Mouse (Mus musculus) stomach, embryonic 15.5 days (tissue): Measurements from ENCODE around the gene Usp46. TPM values are rescaled to one million over a fixed set of nuclear protein-coding genes. Genes with fewer than 3 reads are reported as not detected.

ENCODE experiments used
- ATAC-seq: fragments of 200-750 bp; cut with Nextera tagmentation; 2 replicates; pipeline ENCODE4 v1.8.0; 2017; ENCODE audit warnings: low read depth, moderate number of reproducible peaks, moderate TSS enrichment; ENCODE audit not compliant: insufficient read depth, low FRiP score
- H3K27ac ChIP-seq: fragments of 300-500 bp; sonication (generic); 2 replicates; pipeline ENCODE4 v1.5.1; 2015; ENCODE audit warnings: mild to moderate bottlenecking, inconsistent platforms
- H3K27me3 ChIP-seq: fragments of 300-500 bp; sonication (generic); replicated peaks from 2 replicates; pipeline ENCODE4 v1.6.1; 2015; ENCODE audit warnings: inconsistent platforms
- H3K36me3 ChIP-seq: fragments of 300-500 bp; sonication (generic); 2 replicates; pipeline ENCODE4 v1.6.1; 2015; ENCODE audit warnings: inconsistent platforms
- H3K4me1 ChIP-seq: fragments of 300-500 bp; sonication (generic); 2 replicates; pipeline ENCODE4 v1.6.1; 2015; ENCODE audit warnings: inconsistent platforms
- H3K4me2 ChIP-seq: fragments of 300-500 bp; sonication (generic); 2 replicates; pipeline ENCODE4 v1.6.1; 2015; ENCODE audit warnings: mild to moderate bottlenecking, inconsistent platforms
- H3K4me3 ChIP-seq: fragments of 300-500 bp; sonication (generic); replicated peaks from 2 replicates; pipeline ENCODE4 v1.5.1; 2015; ENCODE audit warnings: inconsistent platforms
- H3K9ac ChIP-seq: fragments of 300-500 bp; sonication (generic); 2 replicates; pipeline ENCODE4 v1.6.1; 2015; ENCODE audit warnings: inconsistent platforms
- H3K9me3 ChIP-seq: fragments of 300-500 bp; sonication (generic); 2 replicates; pipeline ENCODE4 v1.6.1; 2016; ENCODE audit warnings: inconsistent platforms
- WGBS: fragments of 180-500 bp; shearing (Covaris S2); methylation state at CpG from one replicate; pipeline ENCODE4 v1.1.7; 2015; 5-methylcytosine and 5-hydroxymethylcytosine counted together
- polyA plus RNA-seq: library from polyadenylated mRNA; unstranded; fragments of >200 nt; fragmentation: Nextera tagmentation; extraction: Ambion mirVana; gene quantifications from 2 replicates; pipeline ENCODE4 v1.2.1, GENCODE M21; 2015

Gene Usp46
- polyA plus RNA-seq, result 27.4 and 27.7 TPM in 2 replicates

DNA sequence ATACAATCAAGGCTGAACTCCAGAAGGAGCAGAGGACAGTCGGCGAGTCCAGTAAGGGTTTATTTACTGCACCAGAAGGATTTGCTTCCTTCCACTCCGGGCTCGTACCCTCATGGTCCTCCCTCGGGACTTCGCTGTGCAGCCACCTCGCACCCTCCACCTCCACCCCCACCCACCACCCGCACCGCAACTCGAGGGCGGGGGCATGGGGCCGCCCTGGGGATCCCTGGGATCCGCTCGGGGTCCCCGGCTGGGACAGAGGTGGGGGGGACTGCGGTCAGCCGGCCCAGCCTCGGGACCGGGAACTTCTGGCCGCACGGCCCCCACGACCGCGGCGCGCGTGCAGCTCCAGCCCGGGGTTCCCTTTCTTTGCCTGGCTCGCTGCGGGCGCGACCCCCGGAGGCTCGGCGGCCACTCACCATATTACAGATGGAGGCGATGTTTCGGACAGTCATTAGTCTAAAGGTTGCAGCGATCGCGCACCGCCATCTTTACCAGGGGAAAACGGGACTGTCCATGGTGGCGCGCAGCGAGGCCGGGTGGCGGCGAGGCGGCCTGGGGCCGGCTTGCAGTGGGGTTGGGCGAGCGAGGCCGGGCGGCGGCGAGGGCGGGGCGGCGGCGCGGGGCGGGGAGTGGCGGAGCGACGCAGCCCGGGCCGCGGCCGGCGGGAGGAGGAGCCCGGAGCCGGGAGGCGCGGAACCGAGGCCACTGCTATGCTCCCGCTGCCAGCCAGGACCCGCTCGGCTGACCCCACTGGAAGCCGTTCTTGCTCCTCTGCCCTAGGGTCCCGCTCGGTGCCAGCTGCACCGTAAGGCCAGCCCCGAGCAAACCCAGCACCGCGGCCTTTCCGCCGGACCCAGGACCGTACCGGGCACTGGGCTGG lies at the start of gene Usp46:
Gene Usp46, minus strand, starts transcription at position 601 of the 883 bp plus-strand sequence.
- peak within 1 kb of the TSS; percentile 93 for H3K27ac ChIP-seq
- H3K9me3 ChIP-seq, result no peaks in the 10 kb centered on the region
- ATAC-seq, result peak; percentile 89
- peak within 1 kb of the TSS; percentile 67 for H3K4me2 ChIP-seq
- H3K9ac ChIP-seq, result peak within 1 kb of the TSS; percentile 64
- under 1% methylated on average over 84 of the region's 89 CpGs for WGBS
- peak within 1 kb of the TSS; percentile 73 for H3K4me3 ChIP-seq
- no peaks in the 10 kb centered on the region for H3K27me3 ChIP-seq
- peaks cover 34% of the 10 kb centered on the region for H3K4me1 ChIP-seq
- H3K36me3 ChIP-seq, result no peaks in the 10 kb centered on the region

DNA sequence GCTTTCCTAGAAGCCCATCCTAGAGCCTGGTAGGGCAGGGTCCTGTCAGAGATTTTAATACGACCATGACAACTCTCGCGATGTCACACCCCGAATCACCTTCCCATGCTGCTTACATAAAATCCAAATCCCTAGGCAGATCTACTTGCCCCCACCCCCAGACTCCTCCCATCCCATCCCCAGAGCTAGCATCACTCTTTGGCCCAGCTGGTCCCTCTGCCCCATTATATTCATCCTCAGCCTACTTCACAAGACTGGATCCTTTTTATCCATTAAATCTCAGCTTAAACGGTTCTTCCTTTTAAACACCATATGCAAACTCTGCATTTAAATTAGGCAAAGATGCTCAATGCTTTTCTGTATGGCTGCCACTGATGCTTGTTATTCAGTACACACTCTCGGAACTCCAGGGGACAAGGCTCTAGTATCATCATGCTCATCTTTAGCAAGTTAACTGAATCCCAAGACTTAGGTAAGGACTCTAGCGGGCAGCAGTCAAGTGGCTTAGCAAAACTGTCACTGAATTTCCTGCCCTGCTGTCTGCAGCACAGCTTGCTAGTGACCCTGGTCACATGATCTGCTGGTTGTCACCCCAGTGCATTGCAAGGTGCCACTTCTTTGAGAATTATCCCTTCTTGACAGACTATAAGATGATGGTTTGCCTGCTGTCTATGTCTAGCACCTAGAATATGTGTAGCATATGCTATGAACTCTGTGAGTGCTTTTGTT lies 45.9 kb upstream of the Usp46 start:
- no peak overlapping the region for H3K27ac ChIP-seq
- ATAC-seq, result no peak
- H3K4me3 ChIP-seq, result no peak overlapping the region
- H3K4me1 ChIP-seq, result no peaks in the 10 kb centered on the region
- H3K9ac ChIP-seq, result no peak overlapping the region
- no peaks in the 10 kb centered on the region for H3K27me3 ChIP-seq
- H3K4me2 ChIP-seq, result no peak overlapping the region
- H3K9me3 ChIP-seq, result no peaks in the 10 kb centered on the region
- 88% methylated on average over 7 of the region's 7 CpGs for WGBS
- no peaks in the 10 kb centered on the region for H3K36me3 ChIP-seq

GRCm38 (mm10) chr5:74105445-74105844 lies 37.2 kb upstream of the Usp46 start:
- no peak overlapping the region for H3K9ac ChIP-seq
- H3K4me1 ChIP-seq, result no peaks in the 10 kb centered on the region
- no peaks in the 10 kb centered on the region for H3K9me3 ChIP-seq
- ATAC-seq, result peak; percentile 84
- H3K27ac ChIP-seq, result peak overlapping the region; percentile 28; the same call in 1 of the 2 replicates
- no peak overlapping the region for H3K4me3 ChIP-seq
- no peak overlapping the region for H3K4me2 ChIP-seq
- 60% methylated on average over 7 of the region's 7 CpGs for WGBS
- no peaks in the 10 kb centered on the region for H3K36me3 ChIP-seq
- H3K27me3 ChIP-seq, result no peaks in the 10 kb centered on the region

DNA sequence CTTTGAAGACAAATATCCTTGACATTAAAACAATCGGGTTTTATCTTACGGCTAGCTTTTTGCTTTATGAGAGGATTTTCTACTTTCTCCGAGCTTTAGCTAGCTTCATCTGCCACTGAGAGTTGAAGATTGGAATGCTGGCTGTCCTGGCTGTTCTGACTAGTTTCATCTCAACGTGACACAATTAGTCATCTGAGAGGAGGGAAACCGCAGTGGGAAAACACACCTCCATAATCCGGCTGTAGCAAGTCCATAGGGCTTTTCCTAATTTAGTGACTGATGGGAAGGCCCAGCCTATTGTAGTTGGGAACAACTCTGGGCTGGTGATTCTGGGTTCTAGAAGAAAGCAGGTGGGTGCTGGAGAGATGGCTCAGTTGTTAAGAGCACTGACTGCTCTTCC lies 33.5 kb upstream of the Usp46 start:
- Histone ChIP-seq H3K4me3 (no peak overlapping the region), H3K9ac (no peak overlapping the region), H3K4me2 (no peak overlapping the region), H3K27me3 (no peaks in the 10 kb centered on the region), H3K27ac (no peak overlapping the region), H3K9me3 (no peaks in the 10 kb centered on the region), H3K36me3 (no peaks in the 10 kb centered on the region), H3K4me1 (no peaks in the 10 kb centered on the region; the same call in 1 of the 2 replicates)
- WGBS, result 70% methylated on average over 6 of the region's 6 CpGs
- no peak for ATAC-seq

GRCm38 (mm10) chr5:74099046-74099445 lies 30.8 kb upstream of the Usp46 start:
- no peaks in the 10 kb centered on the region for H3K27me3 ChIP-seq
- H3K4me3 ChIP-seq, result no peak overlapping the region
- no peak for ATAC-seq
- peaks cover 2% of the 10 kb centered on the region for H3K4me1 ChIP-seq
- H3K36me3 ChIP-seq, result peaks cover 11% of the 10 kb centered on the region; the same call in 1 of the 2 replicates
- no peak overlapping the region for H3K4me2 ChIP-seq
- no peak overlapping the region for H3K9ac ChIP-seq
- 68% methylated on average over 10 of the region's 10 CpGs for WGBS
- H3K27ac ChIP-seq, result 0 out of 2 replicates have a peak overlapping the region, but pooled peaks have one; percentile 1
- H3K9me3 ChIP-seq, result no peaks in the 10 kb centered on the region

- Histone ChIP-seq H3K27me3 (no peaks in the 10 kb centered on the region), H3K4me1 (peaks cover 2% of the 10 kb centered on the region), H3K4me3 (no peak overlapping the region), H3K36me3 (peaks cover 11% of the 10 kb centered on the region; the same call in 1 of the 2 replicates), H3K4me2 (no peak overlapping the region), H3K9me3 (no peaks in the 10 kb centered on the region), H3K9ac (no peak overlapping the region), H3K27ac (no peak overlapping the region)
- 64% methylated on average over 10 of the region's 10 CpGs for WGBS
- ATAC-seq, result no peak
Measured at GRCm38 (mm10) chr5:74097854-74098220, 29.6 kb upstream of the Usp46 start.

- H3K27me3 ChIP-seq, result no peaks in the 10 kb centered on the region
- WGBS, result 78% methylated on average over 11 of the region's 11 CpGs
- H3K36me3 ChIP-seq, result peaks cover 11% of the 10 kb centered on the region; the same call in 1 of the 2 replicates
- H3K4me3 ChIP-seq, result no peak overlapping the region
- H3K9me3 ChIP-seq, result no peaks in the 10 kb centered on the region
- no peak overlapping the region for H3K27ac ChIP-seq
- no peak for ATAC-seq
- no peak overlapping the region for H3K4me2 ChIP-seq
- H3K4me1 ChIP-seq, result peaks cover 2% of the 10 kb centered on the region
- H3K9ac ChIP-seq, result no peak overlapping the region
Measured at GRCm38 (mm10) chr5:74097116-74097853, 29.1 kb upstream of the Usp46 start.

DNA sequence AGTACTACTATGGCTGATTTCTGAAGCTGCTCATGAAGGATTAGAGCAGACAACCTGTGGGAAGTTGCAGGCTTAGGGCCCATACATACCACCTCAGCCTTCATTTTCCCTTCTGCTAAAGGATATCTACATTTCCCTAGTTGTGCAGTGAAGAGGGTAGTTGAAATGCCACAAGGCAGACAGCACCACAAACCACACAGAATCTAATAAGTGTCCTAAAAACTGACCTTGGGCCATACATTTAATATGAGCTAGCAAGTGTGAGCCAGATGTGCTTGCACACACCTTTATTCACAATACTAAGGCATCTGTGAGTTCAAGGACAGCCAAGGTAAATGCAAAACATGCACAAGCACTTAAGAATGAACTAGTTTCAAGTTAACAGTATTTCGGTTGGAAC lies 27.8 kb upstream of the Usp46 start:
- Histone ChIP-seq H3K27me3 (no peaks in the 10 kb centered on the region), H3K4me1 (peaks cover 2% of the 10 kb centered on the region), H3K4me3 (no peak overlapping the region), H3K9ac (no peak overlapping the region), H3K27ac (no peak overlapping the region), H3K9me3 (no peaks in the 10 kb centered on the region), H3K4me2 (no peak overlapping the region), H3K36me3 (peaks cover 11% of the 10 kb centered on the region; the same call in 1 of the 2 replicates)
- no peak for ATAC-seq
- WGBS, result 93% methylated on average over 1 of the region's 1 CpGs

- Histone ChIP-seq H3K27me3 (no peaks in the 10 kb centered on the region), H3K9ac (no peak overlapping the region), H3K9me3 (no peaks in the 10 kb centered on the region), H3K4me3 (no peak overlapping the region), H3K36me3 (peaks cover 11% of the 10 kb centered on the region; the same call in 1 of the 2 replicates), H3K4me2 (no peak overlapping the region), H3K27ac (no peak overlapping the region), H3K4me1 (peaks cover 2% of the 10 kb centered on the region)
- WGBS, result 85% methylated on average over 2 of the region's 2 CpGs
- ATAC-seq, result no peak
Measured at GRCm38 (mm10) chr5:74095611-74096010, 27.4 kb upstream of the Usp46 start.

- peak overlapping the region; percentile 89; the same call in 1 of the 2 replicates for H3K4me3 ChIP-seq
- WGBS, result 86% methylated on average over 8 of the region's 8 CpGs
- no peaks in the 10 kb centered on the region for H3K27me3 ChIP-seq
- peaks cover 11% of the 10 kb centered on the region; the same call in 1 of the 2 replicates for H3K36me3 ChIP-seq
- H3K4me1 ChIP-seq, result peaks cover 2% of the 10 kb centered on the region
- no peak for ATAC-seq
- no peak overlapping the region for H3K9ac ChIP-seq
- H3K4me2 ChIP-seq, result peak overlapping the region; percentile 69
- peak overlapping the region; percentile 18; the same call in 1 of the 2 replicates for H3K27ac ChIP-seq
- H3K9me3 ChIP-seq, result no peaks in the 10 kb centered on the region
Measured at GRCm38 (mm10) chr5:74094841-74095437, 26.7 kb upstream of the Usp46 start.
